Mouse (Mus musculus) layer of hippocampus, adult 9-10 months (tissue): ENCODE results near the gene Hspbap1.

Experiments used
- DNase-seq: peaks from one replicate; pipeline ENCODE4 v3.0.0; 2022; ENCODE audit warnings: low spot score

The Hspbap1 gene

GRCm38 (mm10) chr16:35872410-35873006 is 102.3 kb downstream of the Hspbap1 start:
- DNase-seq, result no peak

- peak; percentile 22 for DNase-seq
These were observed 104.2 kb downstream of the Hspbap1 start for GRCm38 (mm10) chr16:35874416-35874815.
